Mouse (Mus musculus) kidney, adult 11 months (tissue): Measurements from ENCODE around the gene Sema3f.

Experiments used
- DNase-seq: peaks from one replicate; pipeline ENCODE4 v3.0.0; 2022

Sema3f gene

DNA sequence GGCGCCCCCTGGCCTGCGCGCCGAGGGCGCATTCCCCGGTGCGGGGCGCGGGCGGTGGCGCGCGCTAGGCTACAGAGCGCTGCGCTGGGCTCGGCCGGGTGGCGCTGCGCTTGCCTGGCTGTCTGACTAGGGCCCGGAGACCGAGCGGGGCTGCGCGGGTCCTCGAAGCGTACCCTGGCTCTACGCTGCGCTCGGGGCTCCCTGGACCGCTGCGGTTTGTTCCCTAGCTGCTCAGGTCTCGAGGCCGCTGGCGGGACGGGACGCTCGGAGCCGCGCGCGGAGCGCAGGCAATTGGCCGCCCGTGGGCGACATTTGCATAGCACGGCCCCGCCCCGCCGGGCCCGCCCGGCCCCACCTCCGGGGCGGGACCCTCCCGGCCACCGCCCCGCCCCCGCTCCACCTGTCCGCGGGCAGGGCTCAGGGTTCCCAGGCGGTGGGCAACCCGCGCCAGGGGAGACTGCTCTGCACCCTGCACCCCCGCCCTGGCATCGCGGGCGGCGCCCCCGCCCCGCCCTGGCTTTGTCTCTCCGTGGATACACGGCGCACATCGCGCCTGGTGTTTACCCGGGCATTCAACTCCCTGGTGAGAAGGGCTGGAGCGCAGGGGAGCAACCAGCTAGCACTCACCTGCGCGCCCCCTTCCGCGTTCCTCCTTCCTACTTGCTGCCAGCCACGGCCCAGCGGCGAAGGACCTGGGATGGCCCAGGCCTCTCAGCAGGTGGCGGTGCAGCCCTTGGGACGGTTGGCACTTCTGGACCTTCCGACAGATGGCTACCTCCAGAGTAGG is at the start of gene Sema3f:
Gene Sema3f (minus strand): TSS at position 779 of the 787 bp plus-strand sequence.
- peak; percentile 83 for DNase-seq

DNA sequence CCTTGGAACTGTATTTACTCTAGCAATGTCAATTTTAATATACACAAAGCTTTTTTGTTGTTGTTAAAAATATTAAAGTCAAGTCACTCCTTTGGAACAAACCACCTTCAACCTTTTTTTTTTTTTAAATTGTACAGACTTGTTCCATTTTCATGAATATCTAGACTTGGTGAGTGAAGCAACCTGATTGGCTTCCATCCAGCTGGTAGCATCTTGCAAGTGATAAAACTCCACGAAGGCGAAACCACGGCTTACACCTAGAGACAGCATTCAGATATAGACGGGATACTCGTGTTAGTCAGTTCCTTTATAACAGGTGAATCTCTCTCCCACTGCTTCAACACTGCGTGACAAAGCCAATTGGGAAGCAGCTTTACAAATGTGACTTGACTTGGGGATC is 49.3 kb upstream of the Sema3f start:
- DNase-seq = no peak

DNA sequence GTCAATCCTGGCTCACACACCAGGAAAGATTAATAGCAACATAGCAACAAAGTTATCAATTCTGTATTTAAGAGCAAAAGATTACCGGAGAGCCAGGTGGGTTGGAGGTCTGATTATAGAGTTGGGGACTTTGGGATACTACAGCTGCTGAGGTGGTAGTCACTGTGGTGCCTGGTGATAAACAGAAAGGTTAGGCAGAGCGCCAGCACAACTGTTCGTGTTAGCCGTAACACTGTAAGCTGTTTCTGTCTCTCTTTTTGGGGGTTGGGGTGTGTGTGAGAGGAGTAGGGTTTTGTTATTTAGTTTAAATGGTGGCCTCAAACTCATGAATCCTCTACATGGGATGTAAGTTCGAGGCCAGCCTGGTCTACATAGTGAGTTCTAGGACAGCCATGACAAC is 40.1 kb upstream of the Sema3f start:
- no peak for DNase-seq

DNA sequence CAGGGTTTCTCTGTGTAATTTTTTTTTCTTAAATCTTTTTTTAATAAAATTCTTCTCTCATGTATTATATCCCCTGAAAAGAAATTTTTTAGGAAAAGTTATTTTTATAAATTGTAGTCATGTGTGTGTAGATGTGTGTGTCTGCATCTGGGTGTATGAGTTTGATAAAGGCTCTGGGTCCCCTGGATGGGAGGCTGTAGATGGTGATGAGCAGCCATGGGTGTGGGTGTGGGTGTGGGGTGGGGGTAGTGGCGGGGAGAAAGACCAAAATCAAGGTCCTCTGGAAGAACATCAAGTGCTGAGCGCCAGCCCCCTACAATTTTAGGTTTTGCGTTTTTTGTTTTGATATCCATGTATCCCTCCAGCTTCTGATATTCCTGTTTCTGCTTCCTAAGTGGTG is 37.8 kb upstream of the Sema3f start:
- no peak for DNase-seq

DNA sequence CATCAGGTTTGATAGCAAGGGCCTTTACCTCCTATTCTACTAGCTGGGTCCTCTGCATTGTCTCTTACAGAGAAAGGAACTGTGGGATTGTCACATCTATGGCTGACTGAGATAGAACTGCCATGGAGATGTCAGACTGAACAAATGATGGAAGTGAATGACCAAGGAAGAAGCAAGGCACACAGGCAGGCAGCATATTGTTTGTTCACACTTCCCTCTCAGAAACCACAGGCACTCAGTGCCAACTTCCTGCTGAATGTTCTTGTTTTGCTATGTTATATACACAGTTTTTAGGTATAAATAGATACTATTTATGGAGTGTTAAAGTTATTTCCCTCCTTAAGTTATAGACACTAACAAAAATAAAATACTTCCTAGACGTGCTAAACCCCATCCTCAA is 37.0 kb upstream of the Sema3f start:
- no peak for DNase-seq

GRCm38 (mm10) chr9:107746679-107747078 is 36.4 kb upstream of the Sema3f start:
- DNase-seq = no peak

GRCm38 (mm10) chr9:107744061-107744460 is 33.8 kb upstream of the Sema3f start:
- no peak for DNase-seq

DNA sequence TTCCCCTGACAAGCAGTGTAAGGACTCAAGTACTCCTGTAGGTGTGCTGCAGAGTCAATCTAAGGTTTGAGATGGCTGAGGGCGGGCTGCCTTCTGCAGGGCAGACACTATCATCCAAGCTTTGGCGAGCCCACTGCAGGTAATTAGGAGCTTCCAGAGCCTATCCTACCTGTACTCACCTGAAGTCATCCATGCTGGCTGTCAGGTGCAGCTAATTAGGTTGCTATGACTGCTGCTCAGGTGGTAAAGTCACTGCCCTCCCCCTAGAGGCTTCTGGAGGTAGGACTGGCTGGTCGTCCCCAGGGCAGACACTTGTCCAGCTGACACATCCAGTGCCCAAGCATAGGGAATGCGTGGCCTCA is 28.5 kb upstream of the Sema3f start:
- DNase-seq = peak; percentile 49

DNA sequence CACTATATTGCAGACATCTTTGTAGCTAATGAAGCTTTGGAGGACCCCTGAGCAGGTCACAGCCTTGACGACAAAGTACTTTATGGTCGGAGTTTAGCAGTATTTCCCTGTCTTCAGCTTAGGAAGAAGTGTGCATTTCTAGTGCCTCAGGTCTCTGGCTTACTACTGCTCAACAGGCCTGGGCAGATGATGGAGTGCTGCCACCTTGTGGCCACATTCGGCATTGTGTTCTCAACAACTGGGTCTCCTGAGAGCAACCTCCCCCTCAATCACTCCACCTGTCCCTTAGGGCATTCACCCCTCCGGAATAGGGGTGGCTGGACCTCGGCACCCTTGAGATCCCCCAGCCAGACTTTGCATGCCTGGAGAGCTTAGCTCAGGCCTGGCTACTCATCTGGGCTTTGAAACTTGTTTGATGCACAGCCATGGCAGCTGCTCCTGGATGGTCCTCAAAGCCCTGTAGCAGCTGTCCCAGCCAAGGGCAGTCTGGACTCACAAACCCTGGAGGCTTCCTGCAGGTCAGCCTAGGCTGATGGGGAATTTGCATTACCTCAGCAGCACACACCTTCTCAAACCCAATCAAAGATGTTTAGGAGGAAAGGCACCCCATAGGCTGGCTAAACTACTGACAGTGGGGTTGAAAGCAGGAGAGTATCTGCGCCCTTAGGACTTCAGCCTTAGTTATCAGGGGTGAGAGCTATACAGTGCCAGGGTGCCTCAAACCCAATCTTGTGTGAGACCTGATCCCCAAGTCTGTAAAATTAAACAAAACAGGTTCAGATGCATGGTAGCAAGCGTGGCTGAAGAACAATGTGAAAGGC is 28.0 kb upstream of the Sema3f start:
- peak; percentile 82 for DNase-seq

DNA sequence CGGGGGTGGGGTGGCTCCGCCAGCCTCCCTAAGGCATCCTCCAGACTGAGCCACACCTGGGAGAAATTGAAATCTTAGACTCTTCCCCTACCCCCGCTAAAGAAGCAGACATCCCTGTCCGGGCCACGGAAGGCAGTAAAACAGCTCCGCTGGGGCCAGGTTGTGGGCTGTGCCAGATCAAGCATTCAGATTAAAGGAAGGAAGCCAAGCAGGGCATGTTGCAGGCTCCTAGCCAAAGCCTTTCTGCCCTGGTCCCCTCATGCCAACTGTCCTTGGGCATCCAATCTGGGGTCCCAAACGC is 25.9 kb upstream of the Sema3f start:
- peak; percentile 44 for DNase-seq

- DNase-seq = no peak
Measured at GRCm38 (mm10) chr9:107735356-107736184, 25.3 kb upstream of the Sema3f start.

- no peak for DNase-seq
Measured at GRCm38 (mm10) chr9:107734567-107734971, 24.3 kb upstream of the Sema3f start.

GRCm38 (mm10) chr9:107729709-107730108 is 19.4 kb upstream of the Sema3f start:
- DNase-seq = no peak

DNA sequence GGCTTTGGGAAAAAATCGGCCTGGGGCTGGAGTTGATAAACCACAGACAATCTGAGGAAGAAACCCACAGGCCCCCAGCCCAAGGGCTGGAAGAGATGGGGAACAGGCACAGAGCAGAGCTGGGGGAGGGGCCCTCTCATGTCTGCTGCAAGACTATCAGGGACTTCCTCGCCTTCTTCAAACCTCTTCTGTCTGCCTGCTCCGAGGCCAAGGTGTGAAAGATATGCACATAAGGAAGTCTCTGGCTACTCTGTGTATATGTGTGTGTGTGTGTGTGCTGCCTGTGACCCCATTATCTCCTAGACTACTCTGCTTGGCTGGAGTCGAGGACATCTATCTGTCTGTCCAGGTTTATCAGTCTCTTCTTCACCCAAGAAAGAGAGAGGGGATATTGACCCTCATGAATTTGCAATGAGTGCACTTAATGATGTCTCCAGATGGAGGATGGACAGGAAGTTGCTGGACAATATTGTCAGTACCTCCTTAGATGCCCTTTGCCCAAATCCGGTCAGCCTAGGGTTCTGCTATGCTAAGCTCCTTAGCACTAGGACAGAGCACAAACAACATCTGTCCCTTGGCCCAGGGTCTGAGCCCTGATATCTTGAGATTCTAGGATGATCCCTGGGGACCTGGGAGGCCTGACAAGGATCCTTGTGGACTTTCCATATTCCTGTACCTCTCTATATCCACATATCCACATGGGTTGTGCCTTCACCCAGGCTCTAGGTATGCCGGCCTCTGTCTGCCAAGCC is 18.8 kb upstream of the Sema3f start:
- no peak for DNase-seq

DNA sequence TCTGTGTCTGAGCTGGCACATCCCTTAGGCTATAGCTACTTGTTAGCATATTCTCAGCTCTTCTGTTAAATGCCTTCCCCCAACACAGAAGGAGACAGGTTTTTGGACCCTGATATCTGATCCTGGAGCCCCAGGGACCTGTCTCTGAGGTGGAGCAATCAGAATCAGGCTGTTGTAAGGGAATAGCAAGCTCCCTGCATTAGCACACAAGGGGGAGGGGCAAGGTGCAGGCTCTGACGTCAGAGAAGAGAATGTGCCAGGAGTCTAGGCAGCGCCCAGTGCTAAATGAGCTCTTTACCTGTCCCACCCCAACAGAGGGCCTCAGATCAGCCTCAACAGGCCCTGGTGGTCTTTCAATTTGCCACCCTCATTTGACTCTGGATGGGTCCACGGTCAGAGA is 16.8 kb upstream of the Sema3f start:
- DNase-seq = no peak

GRCm38 (mm10) chr9:107724796-107725195 is 14.5 kb upstream of the Sema3f start:
- no peak for DNase-seq

GRCm38 (mm10) chr9:107723794-107724531 is 13.7 kb upstream of the Sema3f start:
- DNase-seq = peak; percentile 82

DNA sequence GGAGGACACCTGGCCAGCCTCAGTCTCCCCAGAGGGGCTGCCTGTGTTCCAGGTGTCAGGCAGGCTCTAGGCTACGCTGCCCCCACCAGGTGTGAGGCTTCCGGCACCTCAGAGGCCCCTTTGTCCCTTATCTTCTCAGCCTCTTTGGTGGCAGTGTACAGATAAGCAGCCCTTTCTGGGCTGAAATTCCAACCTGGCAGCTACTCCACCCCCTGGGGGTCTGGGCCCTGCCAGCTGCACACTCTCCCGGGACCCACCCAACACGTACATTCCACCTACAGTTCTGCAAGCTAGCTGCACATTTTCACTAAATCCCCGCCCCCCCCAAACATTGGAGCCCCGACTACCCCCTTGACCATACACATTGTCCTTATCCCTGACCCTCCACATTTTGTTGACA is 13.0 kb upstream of the Sema3f start:
- DNase-seq = no peak

DNA sequence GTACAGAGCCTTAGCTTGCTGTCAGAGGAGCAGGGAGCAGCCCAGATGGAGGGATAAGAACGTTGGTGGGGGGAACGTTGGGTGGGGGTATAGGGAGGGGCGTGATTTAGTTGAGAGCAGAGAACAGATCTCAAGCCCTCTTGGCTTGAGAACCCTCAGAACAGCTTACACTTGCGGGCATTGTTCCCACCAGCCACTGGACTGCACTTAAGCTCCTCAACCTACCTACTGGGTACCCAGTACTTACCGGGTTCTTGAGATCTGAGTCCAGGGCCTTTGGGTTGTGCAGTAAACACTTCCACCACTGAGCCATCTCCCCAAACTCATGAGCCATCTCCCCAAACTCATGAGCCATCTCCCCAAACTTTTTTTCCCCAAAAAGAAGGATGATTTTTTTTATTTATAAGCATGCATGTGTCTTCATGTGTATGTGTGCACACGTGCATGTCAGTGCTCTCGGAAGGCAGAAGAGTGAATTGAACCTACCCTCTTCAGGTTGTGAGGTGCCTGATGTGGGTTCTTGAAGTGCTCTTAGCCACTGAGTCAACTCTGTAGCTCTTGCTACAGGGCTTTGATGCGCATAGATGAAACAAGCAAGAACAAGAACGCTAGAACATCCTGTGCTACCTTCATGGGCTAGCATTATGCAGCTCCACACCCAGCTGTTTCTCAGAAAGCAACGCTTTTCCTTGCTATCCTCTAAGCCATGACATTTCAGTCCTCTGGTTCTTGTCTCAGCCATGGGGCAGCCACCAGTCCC is 8.7 kb upstream of the Sema3f start:
- DNase-seq = no peak

DNA sequence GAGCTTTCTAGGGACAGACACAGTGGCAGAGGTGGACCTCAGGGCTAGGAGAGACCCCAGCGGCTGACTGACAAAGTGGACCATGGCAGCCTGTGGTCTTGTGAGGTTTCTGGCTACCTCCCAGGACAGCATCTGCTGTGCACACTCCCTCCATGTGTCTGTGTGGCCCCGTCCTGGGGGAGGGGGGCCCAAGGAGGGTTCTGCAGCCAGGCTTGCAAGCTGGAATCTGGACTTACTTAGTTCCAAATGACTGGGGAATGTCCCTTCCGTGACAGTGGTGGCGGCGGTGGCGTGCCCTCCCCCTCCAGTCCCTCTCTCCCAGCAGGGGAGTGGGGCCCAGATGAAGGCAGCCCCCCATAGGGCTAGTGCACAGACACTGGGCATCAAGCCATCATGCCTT is 6.7 kb upstream of the Sema3f start:
- DNase-seq = no peak

DNA sequence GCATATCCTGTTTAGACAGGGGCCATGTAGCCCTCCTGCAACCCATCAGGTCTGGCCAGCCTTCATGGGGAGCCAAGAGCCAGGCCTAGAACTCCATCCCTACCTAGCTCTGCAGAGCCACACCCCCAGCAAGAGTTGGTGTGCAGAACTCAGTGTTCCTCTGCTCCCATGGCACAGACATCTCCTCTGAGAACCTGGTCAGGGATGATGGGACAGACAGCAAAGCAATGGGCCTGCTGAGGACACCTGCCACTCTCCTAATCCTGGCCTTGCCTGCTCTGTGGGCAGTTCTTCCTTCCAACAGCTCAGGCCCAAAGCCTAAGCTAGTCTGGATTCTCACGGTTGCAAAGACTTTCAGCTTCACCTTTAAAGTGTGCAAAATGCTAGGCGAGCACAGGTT is 5.4 kb upstream of the Sema3f start:
- no peak for DNase-seq
